Mouse (Mus musculus) bone marrow, adult 2 months (tissue): Measurements from ENCODE around the gene Fmnl1.

ENCODE experiments used
- CTCF ChIP-seq: fragments of 200-500 bp; IDR thresholded peaks from 2 replicates; pipeline ENCODE4 v1.5.1; 2011; ENCODE audit warnings: low read length, control low read depth; ENCODE audit not compliant: control insufficient read depth, insufficient read depth
- POLR2A ChIP-seq: fragments of 200-500 bp; IDR thresholded peaks from 2 replicates; pipeline ENCODE4 v1.6.1; 2011; ENCODE audit warnings: low read depth, mild to moderate bottlenecking, control low read depth, low read length, borderline replicate concordance; ENCODE audit not compliant: control insufficient read depth

DNA sequence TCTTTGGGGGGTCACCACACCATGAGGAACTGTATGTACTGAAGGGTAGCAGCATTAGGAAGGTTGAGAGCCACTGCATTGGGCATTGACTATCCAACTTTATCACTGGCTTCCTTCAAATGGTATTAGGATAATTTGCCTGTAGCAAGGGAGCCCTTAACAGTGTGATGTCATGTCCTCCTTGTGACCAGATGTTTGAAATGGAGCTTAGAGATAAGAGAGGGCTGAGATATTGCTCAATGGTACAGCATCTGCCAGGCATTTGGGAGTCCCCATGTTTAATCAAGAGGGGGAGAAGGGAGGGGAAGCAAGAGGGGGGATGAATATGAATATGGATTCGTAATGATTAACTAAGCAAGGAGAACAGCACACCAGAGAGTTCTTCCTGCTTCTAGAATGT is 44.4 kb downstream of the Fmnl1 start:
- TF ChIP-seq POLR2A: no peak
- no peak for TF ChIP-seq CTCF
